Mouse (Mus musculus) stomach, embryonic 14.5 days (tissue): ENCODE measurements at regions not wholly inside any gene's neighbourhood (a gene's known extent, or its start where the extent isn't known, plus 50 kb on each side); places are given as distances from the start of the nearest gene placed in this dataset.

Experiments used
- ATAC-seq: fragments of 200-750 bp; cut with Nextera tagmentation; 2 replicates; pipeline ENCODE4 v1.8.0; 2017; ENCODE audit warnings: low read depth, moderate TSS enrichment; ENCODE audit not compliant: insufficient number of reproducible peaks, insufficient read depth, low FRiP score
- H3K27ac ChIP-seq: fragments of 300-500 bp; sonication (generic); 2 replicates; pipeline ENCODE4 v1.5.1; 2014; ENCODE audit warnings: mild to moderate bottlenecking, low read length, moderate library complexity, mixed read lengths
- H3K27me3 ChIP-seq: fragments of 300-500 bp; sonication (generic); 2 replicates; pipeline ENCODE4 v1.6.1; 2014; ENCODE audit warnings: low read length, control low read depth, mixed read lengths; ENCODE audit not compliant: control insufficient read depth, insufficient read depth
- H3K36me3 ChIP-seq: fragments of 300-500 bp; sonication (generic); 2 replicates; pipeline ENCODE4 v1.6.1; 2014; ENCODE audit warnings: mild to moderate bottlenecking, control low read depth, low read length, moderate library complexity, mixed read lengths; ENCODE audit not compliant: control insufficient read depth, insufficient read depth
- H3K4me1 ChIP-seq: fragments of 300-500 bp; sonication (generic); 2 replicates; pipeline ENCODE4 v1.6.1; 2014; ENCODE audit warnings: low read length, control low read depth, mixed read lengths; ENCODE audit not compliant: control insufficient read depth, insufficient read depth
- H3K4me2 ChIP-seq: fragments of 300-500 bp; sonication (generic); replicated peaks from 2 replicates; pipeline ENCODE4 v1.6.1; 2014; ENCODE audit warnings: low read depth, low read length, control low read depth
- H3K4me3 ChIP-seq: fragments of 300-500 bp; sonication (generic); 2 replicates; pipeline ENCODE4 v1.5.1; 2014; ENCODE audit warnings: low read depth, low read length, control low read depth
- H3K9ac ChIP-seq: fragments of 300-500 bp; sonication (generic); replicated peaks from 2 replicates; pipeline ENCODE4 v1.6.1; 2014; ENCODE audit warnings: low read depth, mild to moderate bottlenecking, control low read depth, low read length, moderate library complexity, mixed read lengths
- H3K9me3 ChIP-seq: fragments of 300-500 bp; sonication (generic); 2 replicates; pipeline ENCODE4 v1.6.1; 2016; ENCODE audit warnings: low read depth, low read length, control low read depth; ENCODE audit not compliant: control insufficient read depth
- WGBS: fragments of 180-500 bp; shearing (Covaris S2); extraction: QIAGEN DNeasy Blood & Tissue Kit; methylation state at CpG from one replicate; pipeline ENCODE4 v1.1.7; 2014; 5-methylcytosine and 5-hydroxymethylcytosine counted together

GRCm38 (mm10) chr3:139899213-139899612, 693.7 kb downstream of the Stpg2 start:
- H3K4me1 ChIP-seq: no peaks in the 10 kb centered on the region
- WGBS: 21% methylated on average over 5 of the region's 5 CpGs
- ATAC-seq: no peak
- H3K4me2 ChIP-seq: no peak overlapping the region
- no peaks in the 10 kb centered on the region for H3K27me3 ChIP-seq
- no peaks in the 10 kb centered on the region for H3K9me3 ChIP-seq
- H3K9ac ChIP-seq: no peak overlapping the region
- no peak overlapping the region for H3K4me3 ChIP-seq
- H3K36me3 ChIP-seq: no peaks in the 10 kb centered on the region
- H3K27ac ChIP-seq: no peak overlapping the region

- Histone ChIP-seq H3K9ac (no peak overlapping the region), H3K4me2 (no peak overlapping the region), H3K36me3 (no peaks in the 10 kb centered on the region), H3K9me3 (no peaks in the 10 kb centered on the region), H3K27me3 (no peaks in the 10 kb centered on the region), H3K4me3 (no peak overlapping the region), H3K27ac (no peak overlapping the region), H3K4me1 (no peaks in the 10 kb centered on the region)
- 73% methylated on average over 2 of the region's 2 CpGs for WGBS
- no peak for ATAC-seq
Measured at GRCm38 (mm10) chr3:139913639-139914330, 708.3 kb downstream of the Stpg2 start.

GRCm38 (mm10) chr3:139922267-139922666, 716.8 kb downstream of the Stpg2 start:
- no peak overlapping the region for H3K27ac ChIP-seq
- H3K27me3 ChIP-seq: no peaks in the 10 kb centered on the region
- H3K36me3 ChIP-seq: no peaks in the 10 kb centered on the region
- no peak overlapping the region for H3K4me2 ChIP-seq
- H3K4me1 ChIP-seq: no peaks in the 10 kb centered on the region
- H3K9me3 ChIP-seq: no peaks in the 10 kb centered on the region
- 71% methylated on average over 3 of the region's 3 CpGs for WGBS
- no peak overlapping the region for H3K9ac ChIP-seq
- no peak for ATAC-seq
- no peak overlapping the region for H3K4me3 ChIP-seq

- Histone ChIP-seq H3K4me1 (no peaks in the 10 kb centered on the region), H3K4me2 (no peak overlapping the region), H3K27me3 (no peaks in the 10 kb centered on the region), H3K9ac (no peak overlapping the region), H3K9me3 (no peaks in the 10 kb centered on the region), H3K27ac (no peak overlapping the region), H3K4me3 (no peak overlapping the region), H3K36me3 (no peaks in the 10 kb centered on the region)
- no peak for ATAC-seq
- WGBS: 85% methylated on average over 4 of the region's 4 CpGs
Measured at GRCm38 (mm10) chr3:139933039-139933438, 727.5 kb downstream of the Stpg2 start.

GRCm38 (mm10) chr3:139946209-139946608, 740.7 kb downstream of the Stpg2 start:
- ATAC-seq: no peak
- WGBS: 58% methylated on average over 2 of the region's 2 CpGs
- no peaks in the 10 kb centered on the region for H3K4me1 ChIP-seq

GRCm38 (mm10) chr3:139947247-139947646, 741.8 kb downstream of the Stpg2 start:
- no peaks in the 10 kb centered on the region for H3K9me3 ChIP-seq
- no peak overlapping the region for H3K4me2 ChIP-seq
- no peak overlapping the region for H3K27ac ChIP-seq
- no peak overlapping the region for H3K4me3 ChIP-seq
- H3K4me1 ChIP-seq: no peaks in the 10 kb centered on the region
- no peaks in the 10 kb centered on the region for H3K27me3 ChIP-seq
- H3K36me3 ChIP-seq: no peaks in the 10 kb centered on the region
- no peak overlapping the region for H3K9ac ChIP-seq
- WGBS: 77% methylated on average over 4 of the region's 4 CpGs
- no peak for ATAC-seq

More at GRCm38 (mm10) chr3:139946209-139946608, 740.7 kb downstream of the Stpg2 start:
- Histone ChIP-seq H3K9ac (no peak overlapping the region), H3K27ac (no peak overlapping the region), H3K9me3 (no peaks in the 10 kb centered on the region), H3K27me3 (no peaks in the 10 kb centered on the region), H3K4me2 (no peak overlapping the region), H3K36me3 (no peaks in the 10 kb centered on the region), H3K4me3 (no peak overlapping the region)

- WGBS: 68% methylated on average over 4 of the region's 4 CpGs
- H3K9ac ChIP-seq: no peak overlapping the region
- no peaks in the 10 kb centered on the region for H3K4me1 ChIP-seq
Measured at GRCm38 (mm10) chr3:139949096-139949495, 743.6 kb downstream of the Stpg2 start.

GRCm38 (mm10) chr3:139950016-139950705, 744.7 kb downstream of the Stpg2 start:
- H3K4me3 ChIP-seq: no peak overlapping the region
- H3K9me3 ChIP-seq: no peaks in the 10 kb centered on the region
- no peak overlapping the region for H3K4me2 ChIP-seq
- 72% methylated on average over 8 of the region's 8 CpGs for WGBS
- no peaks in the 10 kb centered on the region for H3K27me3 ChIP-seq
- ATAC-seq: no peak
- H3K4me1 ChIP-seq: no peaks in the 10 kb centered on the region
- no peaks in the 10 kb centered on the region for H3K36me3 ChIP-seq
- H3K9ac ChIP-seq: no peak overlapping the region
- no peak overlapping the region for H3K27ac ChIP-seq

More at GRCm38 (mm10) chr3:139949096-139949495, 743.6 kb downstream of the Stpg2 start:
- H3K4me3 ChIP-seq: no peak overlapping the region
- H3K9me3 ChIP-seq: no peaks in the 10 kb centered on the region
- H3K27me3 ChIP-seq: no peaks in the 10 kb centered on the region
- H3K27ac ChIP-seq: no peak overlapping the region
- H3K36me3 ChIP-seq: no peaks in the 10 kb centered on the region
- no peak overlapping the region for H3K4me2 ChIP-seq
- no peak for ATAC-seq
